Mouse (Mus musculus): ENCODE measurements around the gene Klk1b3. TPM values are rescaled to one million over a fixed set of nuclear protein-coding genes. Genes with fewer than 3 reads are reported as not detected.
"Not testable (repeated sequence)": the region's sequence is repeated elsewhere in the genome, so short reads cannot be mapped to it uniquely, and the experiment has no call there.

Klk1b3 gene
- not detected in 2 replicates for polyA plus RNA-seq (2014; fragmentation: Nextera tagmentation; extraction: Ambion mirVana)

DNA sequence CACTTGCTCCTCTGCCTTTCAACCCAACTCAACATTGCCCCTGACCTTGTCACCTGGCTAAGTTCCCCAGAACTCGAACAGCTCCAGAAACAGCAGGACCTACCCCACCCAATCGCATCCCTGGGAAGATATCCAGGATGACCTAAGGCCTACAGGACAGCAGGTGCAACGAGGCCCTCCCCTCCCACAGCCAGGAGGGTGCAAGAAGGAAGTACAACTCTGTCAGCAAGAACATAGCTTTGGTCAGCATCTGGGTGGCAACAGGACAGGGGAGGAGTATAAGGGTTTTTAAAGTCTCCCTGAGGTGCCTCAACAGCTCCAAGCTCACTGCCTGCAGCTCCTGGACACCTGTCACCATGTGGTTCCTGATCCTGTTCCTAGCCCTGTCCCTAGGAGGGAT lies at the start of gene Klk1b3:
Gene Klk1b3 (plus strand): TSS at position 301 of the 400 bp plus-strand sequence.
- Histone ChIP-seq H3K4me1 (ENCODE audit: control insufficient read depth in 2 of 2, insufficient read depth in 2 of 2, low read length in 2 of 2) (no peaks in the 10 kb centered on the region), H3K27me3 (ENCODE audit: control insufficient read depth, insufficient read depth, low read length) (no peaks in the 10 kb centered on the region), H3K4me3 (ENCODE audit: control insufficient read depth in 1 of 2, insufficient read depth in 1 of 2, low read depth in 1 of 2, low read length in 2 of 2) (no peak within 1 kb of the TSS), H3K27ac (replicated peaks in 1 of 2; ENCODE audit: control insufficient read depth in 1 of 2, insufficient read depth in 1 of 2, low read depth in 2 of 2, low read length in 2 of 2) (no peak within 1 kb of the TSS), H3K4me2 (ENCODE audit: low read length) (no peak within 1 kb of the TSS), H3K36me3 (ENCODE audit: control insufficient read depth, insufficient read depth, low read length) (no peaks in the 10 kb centered on the region), H3K9me3 (ENCODE audit: control insufficient read depth, low read length) (no peaks in the 10 kb centered on the region), H3K9ac (ENCODE audit: low read length) (no peak within 1 kb of the TSS)
- ATAC-seq (ENCODE audit: insufficient number of reproducible peaks, insufficient read depth, low FRiP score, low read depth): no peak
- WGBS: 52% methylated on average over 3 of the region's 3 CpGs

DNA sequence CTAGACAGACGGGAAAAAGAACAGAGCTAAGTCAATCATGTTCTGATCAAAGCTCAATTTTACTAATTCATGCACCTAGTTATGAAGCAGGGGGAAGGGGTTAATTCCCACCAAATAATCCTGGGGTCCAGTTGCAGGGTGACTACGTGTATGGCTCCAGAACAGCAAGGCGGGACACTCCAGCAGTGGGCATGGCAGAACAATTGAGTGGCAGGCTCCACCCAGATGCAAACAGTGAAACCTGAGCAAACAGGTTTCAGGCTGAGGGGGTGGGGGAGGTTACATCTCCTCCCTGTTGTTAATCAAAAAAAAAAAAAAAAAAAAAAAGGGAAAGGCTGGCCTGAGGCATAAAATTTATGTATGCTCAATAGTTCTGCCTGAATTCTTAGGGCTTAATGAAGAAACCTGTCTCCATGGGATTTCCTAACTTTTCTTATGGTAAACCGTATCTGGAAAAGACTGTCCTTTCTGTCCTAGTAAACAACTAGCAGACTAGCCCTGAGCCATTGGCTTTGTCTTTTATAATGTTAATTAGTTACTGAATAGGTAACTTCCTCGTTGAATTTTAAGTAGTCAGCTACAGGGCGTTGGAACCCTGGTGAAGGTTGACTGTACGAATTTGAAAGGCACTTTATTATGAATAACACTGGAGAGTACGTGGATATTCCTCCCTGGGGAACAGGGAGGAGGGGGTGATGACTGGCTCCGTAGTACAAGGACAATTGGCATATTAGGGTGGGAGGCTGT lies 18.5 kb upstream of the Klk1b3 start:
- Histone ChIP-seq H3K36me3 (ENCODE audit: control insufficient read depth, insufficient read depth, low read length) (no peaks in the 10 kb centered on the region), H3K4me1 (ENCODE audit: control insufficient read depth in 2 of 2, insufficient read depth in 2 of 2, low read length in 2 of 2) (no peaks in the 10 kb centered on the region), H3K9me3 (ENCODE audit: control insufficient read depth, low read length) (no peaks in the 10 kb centered on the region), H3K27ac (replicated peaks in 1 of 2; ENCODE audit: control insufficient read depth in 1 of 2, insufficient read depth in 1 of 2, low read depth in 2 of 2, low read length in 2 of 2) (no peak overlapping the region), H3K27me3 (ENCODE audit: control insufficient read depth, insufficient read depth, low read length) (no peaks in the 10 kb centered on the region), H3K4me2 (ENCODE audit: low read length) (no peak overlapping the region), H3K4me3 (ENCODE audit: control insufficient read depth in 1 of 2, insufficient read depth in 1 of 2, low read depth in 1 of 2, low read length in 2 of 2) (no peak overlapping the region), H3K9ac (ENCODE audit: low read length) (no peak overlapping the region)
- WGBS: 76% methylated on average over 9 of the region's 9 CpGs
- ATAC-seq (ENCODE audit: insufficient number of reproducible peaks, insufficient read depth, low FRiP score, low read depth): no peak

DNA sequence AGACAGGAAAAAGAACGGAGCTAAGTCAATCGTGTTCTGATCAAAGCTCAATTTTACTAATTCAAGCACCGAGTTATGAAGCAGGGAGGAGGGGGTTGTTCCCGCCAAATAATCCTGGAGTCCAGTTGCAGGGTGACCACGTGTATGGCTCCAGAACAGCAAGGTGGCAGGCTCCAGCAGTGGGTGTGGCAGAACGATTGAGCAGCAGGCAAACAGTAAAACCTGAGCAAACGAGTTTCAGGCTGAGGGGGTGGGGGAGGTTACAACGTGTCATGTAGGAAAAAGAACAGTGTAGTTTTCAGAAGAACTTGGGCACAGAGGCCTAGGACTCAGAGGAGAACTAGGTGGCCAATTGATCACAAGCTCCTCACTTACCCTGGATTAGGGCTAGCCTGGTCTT lies 11.5 kb upstream of the Klk1b3 start:
- H3K36me3 ChIP-seq (ENCODE audit: control insufficient read depth, insufficient read depth, low read length); H3K9ac ChIP-seq (ENCODE audit: low read length); ATAC-seq (ENCODE audit: insufficient number of reproducible peaks, insufficient read depth, low FRiP score, low read depth); H3K4me3 ChIP-seq (ENCODE audit: control insufficient read depth in 1 of 2, insufficient read depth in 1 of 2, low read depth in 1 of 2, low read length in 2 of 2); H3K4me2 ChIP-seq (ENCODE audit: low read length); H3K9me3 ChIP-seq (ENCODE audit: control insufficient read depth, low read length); H3K27me3 ChIP-seq (ENCODE audit: control insufficient read depth, insufficient read depth, low read length); H3K4me1 ChIP-seq (ENCODE audit: control insufficient read depth in 2 of 2, insufficient read depth in 2 of 2, low read length in 2 of 2); H3K27ac ChIP-seq (replicated peaks in 1 of 2; ENCODE audit: control insufficient read depth in 1 of 2, insufficient read depth in 1 of 2, low read depth in 2 of 2, low read length in 2 of 2): not testable (repeated sequence)
- 62% methylated on average over 8 of the region's 8 CpGs for WGBS

DNA sequence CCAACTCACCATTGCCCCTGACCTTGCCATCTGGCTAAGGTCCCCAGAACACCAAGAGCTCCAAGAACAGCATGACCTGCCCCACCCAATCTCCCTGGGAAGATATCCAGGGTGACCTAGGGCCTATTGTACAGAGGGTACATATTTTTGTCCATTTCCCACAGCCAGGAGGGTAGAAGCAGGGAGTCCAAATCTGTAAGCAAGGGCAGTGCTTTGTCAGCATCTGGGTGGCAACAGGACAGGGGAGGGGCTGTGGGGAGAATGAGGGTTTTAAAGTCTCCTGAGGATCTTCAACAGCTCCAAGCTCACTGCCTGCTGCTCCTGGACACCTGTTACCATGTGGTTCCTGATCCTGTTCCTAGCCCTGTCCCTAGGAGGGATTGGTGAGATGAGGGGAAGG lies 10.1 kb upstream of the Klk1b3 start, which contains the start of gene Klk1b24:
Gene Klk1b24 (plus strand): TSS at position 301 of the 400 bp plus-strand sequence.
- not testable (repeated sequence) for H3K27me3 ChIP-seq (ENCODE audit: control insufficient read depth, insufficient read depth, low read length); ATAC-seq (ENCODE audit: insufficient number of reproducible peaks, insufficient read depth, low FRiP score, low read depth); H3K9me3 ChIP-seq (ENCODE audit: control insufficient read depth, low read length)

DNA sequence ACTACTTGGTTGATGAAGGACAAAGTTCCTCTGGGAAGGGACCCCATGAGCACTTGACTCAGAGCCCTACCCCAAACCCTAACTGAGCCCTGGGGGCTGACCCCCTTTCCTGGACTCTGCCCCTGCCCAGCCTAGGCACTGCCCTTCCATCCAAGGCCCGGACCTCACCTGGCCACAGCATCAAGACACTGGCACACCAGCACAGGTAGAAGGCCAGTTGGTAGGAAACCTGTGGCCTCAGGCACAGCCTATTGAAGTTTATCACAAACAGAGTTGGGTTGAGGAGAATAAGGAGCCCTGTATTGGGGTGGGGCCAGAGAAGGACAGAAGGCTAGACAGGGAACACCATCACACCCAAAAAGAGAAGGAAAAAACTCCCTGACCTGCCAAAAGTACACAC lies 4.5 kb upstream of the Klk1b3 start:
- not testable (repeated sequence) for H3K4me1 ChIP-seq (ENCODE audit: control insufficient read depth in 2 of 2, insufficient read depth in 2 of 2, low read length in 2 of 2); H3K27ac ChIP-seq (replicated peaks in 1 of 2; ENCODE audit: control insufficient read depth in 1 of 2, insufficient read depth in 1 of 2, low read depth in 2 of 2, low read length in 2 of 2); H3K4me2 ChIP-seq (ENCODE audit: low read length); H3K36me3 ChIP-seq (ENCODE audit: control insufficient read depth, insufficient read depth, low read length); H3K9me3 ChIP-seq (ENCODE audit: control insufficient read depth, low read length); ATAC-seq (ENCODE audit: insufficient number of reproducible peaks, insufficient read depth, low FRiP score, low read depth); H3K9ac ChIP-seq (ENCODE audit: low read length); H3K4me3 ChIP-seq (ENCODE audit: control insufficient read depth in 1 of 2, insufficient read depth in 1 of 2, low read depth in 1 of 2, low read length in 2 of 2); H3K27me3 ChIP-seq (ENCODE audit: control insufficient read depth, insufficient read depth, low read length)
- 90% methylated on average over 1 of the region's 1 CpGs for WGBS

More for the DNA sequence above, 10.1 kb upstream of the Klk1b3 start, which contains the start of gene Klk1b24:
- H3K4me2 ChIP-seq (ENCODE audit: low read length); H3K4me1 ChIP-seq (ENCODE audit: control insufficient read depth in 2 of 2, insufficient read depth in 2 of 2, low read length in 2 of 2); H3K9ac ChIP-seq (ENCODE audit: low read length); H3K36me3 ChIP-seq (ENCODE audit: control insufficient read depth, insufficient read depth, low read length); H3K27ac ChIP-seq (replicated peaks in 1 of 2; ENCODE audit: control insufficient read depth in 1 of 2, insufficient read depth in 1 of 2, low read depth in 2 of 2, low read length in 2 of 2); H3K4me3 ChIP-seq (ENCODE audit: control insufficient read depth in 1 of 2, insufficient read depth in 1 of 2, low read depth in 1 of 2, low read length in 2 of 2): not testable (repeated sequence)

DNA sequence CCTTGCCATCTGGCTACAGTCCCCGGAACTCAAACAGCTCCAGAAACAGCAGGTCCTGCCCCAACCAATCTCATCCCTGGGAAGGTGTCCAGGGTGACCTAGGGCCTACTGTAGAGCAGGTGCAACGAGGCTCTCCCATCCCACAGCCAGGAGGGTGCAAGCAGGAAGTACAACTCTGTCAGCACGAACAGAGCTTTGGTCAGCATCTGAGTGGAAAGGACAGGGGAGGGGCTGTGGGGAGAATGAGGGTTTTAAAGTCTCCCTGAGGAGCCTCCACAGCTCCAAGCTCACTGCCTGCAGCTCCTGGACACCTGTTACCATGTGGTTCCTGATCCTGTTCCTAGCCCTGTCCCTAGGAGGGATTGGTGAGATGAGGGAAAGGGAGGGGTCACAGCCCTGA lies 9.1 kb downstream of the Klk1b3 start, which contains the start of gene Klk1b4:
Gene Klk1b4 (plus strand): TSS at position 301 of the 400 bp plus-strand sequence.
- H3K4me1 ChIP-seq (ENCODE audit: control insufficient read depth in 2 of 2, insufficient read depth in 2 of 2, low read length in 2 of 2); H3K9ac ChIP-seq (ENCODE audit: low read length); H3K27ac ChIP-seq (replicated peaks in 1 of 2; ENCODE audit: control insufficient read depth in 1 of 2, insufficient read depth in 1 of 2, low read depth in 2 of 2, low read length in 2 of 2); ATAC-seq (ENCODE audit: insufficient number of reproducible peaks, insufficient read depth, low FRiP score, low read depth); H3K4me3 ChIP-seq (ENCODE audit: control insufficient read depth in 1 of 2, insufficient read depth in 1 of 2, low read depth in 1 of 2, low read length in 2 of 2); H3K36me3 ChIP-seq (ENCODE audit: control insufficient read depth, insufficient read depth, low read length); H3K4me2 ChIP-seq (ENCODE audit: low read length); H3K9me3 ChIP-seq (ENCODE audit: control insufficient read depth, low read length); H3K27me3 ChIP-seq (ENCODE audit: control insufficient read depth, insufficient read depth, low read length): not testable (repeated sequence)
- 47% methylated on average over 3 of the region's 3 CpGs for WGBS

DNA sequence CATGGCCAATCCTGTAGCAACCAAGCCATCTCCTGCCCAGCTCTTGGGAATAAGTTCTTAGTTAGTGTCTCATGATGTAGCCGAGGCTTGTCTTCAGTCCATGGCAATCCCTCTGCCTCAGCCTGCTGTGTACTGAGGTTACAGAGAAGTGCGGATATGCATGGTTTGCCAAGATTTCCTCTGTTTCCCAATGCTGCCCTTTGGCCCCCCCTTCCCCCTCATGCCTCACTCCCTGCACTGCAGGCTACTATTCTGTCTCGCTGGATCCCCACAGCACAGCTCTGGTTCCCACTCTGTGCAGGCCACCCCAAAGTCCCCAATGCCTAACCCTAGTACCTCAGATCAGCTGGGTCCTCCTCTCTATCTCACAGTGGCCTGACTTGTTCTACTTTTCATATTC lies 10.3 kb downstream of the Klk1b3 start:
- Histone ChIP-seq H3K4me3 (ENCODE audit: control insufficient read depth in 1 of 2, insufficient read depth in 1 of 2, low read depth in 1 of 2, low read length in 2 of 2) (no peak overlapping the region), H3K27ac (replicated peaks in 1 of 2; ENCODE audit: control insufficient read depth in 1 of 2, insufficient read depth in 1 of 2, low read depth in 2 of 2, low read length in 2 of 2) (no peak overlapping the region), H3K9me3 (ENCODE audit: control insufficient read depth, low read length) (no peaks in the 10 kb centered on the region), H3K9ac (ENCODE audit: low read length) (no peak overlapping the region), H3K36me3 (ENCODE audit: control insufficient read depth, insufficient read depth, low read length) (no peaks in the 10 kb centered on the region), H3K4me1 (ENCODE audit: control insufficient read depth in 2 of 2, insufficient read depth in 2 of 2, low read length in 2 of 2) (no peaks in the 10 kb centered on the region), H3K4me2 (ENCODE audit: low read length) (no peak overlapping the region), H3K27me3 (ENCODE audit: control insufficient read depth, insufficient read depth, low read length) (no peaks in the 10 kb centered on the region)
- ATAC-seq (ENCODE audit: insufficient number of reproducible peaks, insufficient read depth, low FRiP score, low read depth): no peak
- 69% methylated on average over 3 of the region's 3 CpGs for WGBS

DNA sequence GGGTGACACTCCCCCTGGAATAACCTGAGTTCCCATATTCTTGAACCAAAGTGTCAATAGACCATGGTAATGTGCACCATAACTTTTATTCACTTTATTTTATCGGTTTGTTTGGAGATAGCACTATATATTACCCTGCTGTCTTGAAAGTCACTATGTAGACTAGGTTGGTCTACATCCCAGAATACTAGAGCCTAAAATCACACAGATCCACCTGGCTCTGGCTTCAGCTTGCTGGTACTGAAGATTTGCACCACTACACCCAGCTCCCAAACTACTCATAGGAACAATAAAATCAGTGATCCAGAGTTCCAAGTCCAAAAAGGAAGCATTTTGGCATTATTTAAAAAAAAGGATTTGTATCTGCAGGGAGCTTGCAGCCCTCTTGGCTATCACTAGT lies 17.7 kb downstream of the Klk1b3 start, which contains the start of gene Klk1b5:
Gene Klk1b5 (plus strand): TSS at position 301 of the 400 bp plus-strand sequence.
- Histone ChIP-seq H3K27ac (replicated peaks in 1 of 2; ENCODE audit: control insufficient read depth in 1 of 2, insufficient read depth in 1 of 2, low read depth in 2 of 2, low read length in 2 of 2) (no peak within 1 kb of the TSS), H3K4me3 (ENCODE audit: control insufficient read depth in 1 of 2, insufficient read depth in 1 of 2, low read depth in 1 of 2, low read length in 2 of 2) (no peak within 1 kb of the TSS), H3K4me1 (ENCODE audit: control insufficient read depth in 2 of 2, insufficient read depth in 2 of 2, low read length in 2 of 2) (no peaks in the 10 kb centered on the region), H3K27me3 (ENCODE audit: control insufficient read depth, insufficient read depth, low read length) (no peaks in the 10 kb centered on the region), H3K9ac (ENCODE audit: low read length) (no peak within 1 kb of the TSS), H3K36me3 (ENCODE audit: control insufficient read depth, insufficient read depth, low read length) (no peaks in the 10 kb centered on the region), H3K9me3 (ENCODE audit: control insufficient read depth, low read length) (no peaks in the 10 kb centered on the region), H3K4me2 (ENCODE audit: low read length) (no peak within 1 kb of the TSS)
- ATAC-seq (ENCODE audit: insufficient number of reproducible peaks, insufficient read depth, low FRiP score, low read depth): no peak
- 59% methylated on average over 1 of the region's 1 CpGs for WGBS

All from heart, embryonic 14.5 days (tissue).